Mouse (Mus musculus): Measurements from ENCODE around the gene Commd6. TPM values are rescaled to one million over a fixed set of nuclear protein-coding genes. Genes with fewer than 3 reads are reported as not detected.

Commd6 gene
- total and polyA plus RNA-seq, 3 experiments, result 56.6 to 125 (median 75.4) TPM

GRCm38 (mm10) chr14:101688406-101688805 lies 47.9 kb upstream of the Commd6 start:
- in situ Hi-C loops (cut with MboI; ENCODE audit: low pct_ligation_motif_present, low pct_unique_long_range_greater_than_20kb, low sequenced_read_pairs), result no loop called here
- H3K9me3 ChIP-seq (replicated peaks; ENCODE audit: low read length), result no peaks in the 10 kb centered on the region
- H3K36me3 ChIP-seq (replicated peaks in 1 of 2; ENCODE audit: control insufficient read depth in 1 of 2, insufficient read depth in 1 of 2, low read length in 1 of 2), result peaks cover 16 to 65% of the 10 kb centered on the region in 2 experiments
- no peaks in the 10 kb centered on the region for H3K27me3 ChIP-seq (replicated peaks)
- no peak overlapping the region for H3K4me3 ChIP-seq (replicated peaks in 1 of 3; ENCODE audit: low read depth in 2 of 3, low read length in 2 of 3, poor library complexity in 1 of 3)
- no peak overlapping the region for H3K4me2 ChIP-seq (ENCODE audit: insufficient read depth, low read depth, poor library complexity, severe bottlenecking)
- H3K79me2 ChIP-seq (replicated peaks; ENCODE audit: control insufficient read depth, extremely low read depth, insufficient read depth, poor library complexity, severe bottlenecking), result no peaks in the 10 kb centered on the region
- H3K9ac ChIP-seq (ENCODE audit: insufficient read depth, low read depth), result no peak overlapping the region
- TF ChIP-seq TBP (conservative IDR thresholded peaks at IDR 0.05; ENCODE audit: low read depth, low read length), result no peak
- no peak for TF ChIP-seq ELF1 (IDR thresholded peaks at IDR 0.05; ENCODE audit: low read depth, low read length)
- TF ChIP-seq BHLHE40 (IDR thresholded peaks at IDR 0.05; ENCODE audit: low read depth, low read length), result no peak
- TF ChIP-seq MAFK (IDR thresholded peaks at IDR 0.05; ENCODE audit: insufficient replicate concordance, low read length), result no peak
- H3K4me1 ChIP-seq (ENCODE audit: control insufficient read depth in 1 of 2, insufficient read depth in 2 of 2), result peaks cover 0 to 35% of the 10 kb centered on the region in 2 experiments; a peak in 2 of 4 replicates
- DNase-seq (ENCODE audit: extremely low read depth), result no peak
- H3K27ac ChIP-seq (ENCODE audit: insufficient read depth, low read depth), result no peak overlapping the region
- dilution Hi-C loops (cut with MboI; ENCODE audit: extremely low pct_ligation_motif_present, extremely low pct_unique_long_range_greater_than_20kb, low sequenced_read_pairs), result no loop called here

DNA sequence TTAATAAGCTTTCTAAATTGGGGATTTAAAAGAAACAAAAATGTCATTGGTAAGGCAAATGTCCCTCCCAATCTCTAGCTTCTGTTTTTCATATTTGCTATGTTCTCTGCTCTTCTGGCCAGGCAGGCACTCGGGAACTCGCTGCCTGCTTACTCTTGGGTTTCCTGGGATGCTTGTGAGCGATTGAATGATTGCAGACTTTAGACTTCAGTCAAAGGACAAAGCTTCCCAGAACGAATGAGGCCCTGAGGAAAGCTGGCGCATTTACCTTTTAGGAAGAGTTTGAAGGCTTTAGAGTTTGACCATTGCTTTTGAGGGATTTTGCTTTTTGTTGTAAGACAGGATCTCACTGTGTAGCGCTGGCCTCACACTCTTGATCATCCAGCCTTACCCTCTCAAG lies 47.2 kb upstream of the Commd6 start:
- peaks cover 0 to 40% of the 10 kb centered on the region in 2 experiments; a peak in 2 of 4 replicates for H3K4me1 ChIP-seq (ENCODE audit: control insufficient read depth in 1 of 2, insufficient read depth in 2 of 2)
- H3K27me3 ChIP-seq (replicated peaks), result no peaks in the 10 kb centered on the region
- H3K9ac ChIP-seq (ENCODE audit: insufficient read depth, low read depth), result no peak overlapping the region
- H3K79me2 ChIP-seq (replicated peaks; ENCODE audit: control insufficient read depth, extremely low read depth, insufficient read depth, poor library complexity, severe bottlenecking), result no peaks in the 10 kb centered on the region
- dilution Hi-C loops (cut with MboI; ENCODE audit: extremely low pct_ligation_motif_present, extremely low pct_unique_long_range_greater_than_20kb, low sequenced_read_pairs), result no loop called here
- no peaks in the 10 kb centered on the region for H3K9me3 ChIP-seq (replicated peaks; ENCODE audit: low read length)
- peaks cover 12 to 63% of the 10 kb centered on the region in 2 experiments for H3K36me3 ChIP-seq (replicated peaks in 1 of 2; ENCODE audit: control insufficient read depth in 1 of 2, insufficient read depth in 1 of 2, low read length in 1 of 2)
- in situ Hi-C loops (cut with MboI; ENCODE audit: low pct_ligation_motif_present, low pct_unique_long_range_greater_than_20kb, low sequenced_read_pairs), result no loop called here
- no peak for DNase-seq (ENCODE audit: extremely low read depth)
- no peak overlapping the region for H3K4me2 ChIP-seq (ENCODE audit: insufficient read depth, low read depth, poor library complexity, severe bottlenecking)
- H3K4me3 ChIP-seq (replicated peaks in 1 of 3; ENCODE audit: low read depth in 2 of 3, low read length in 2 of 3, poor library complexity in 1 of 3), result no peak overlapping the region
- H3K27ac ChIP-seq (ENCODE audit: insufficient read depth, low read depth), result no peak overlapping the region
- TF ChIP-seq IRF4 (IDR thresholded peaks at IDR 0.05; ENCODE audit: low read depth, low read length), result no peak
- TF ChIP-seq TCF12 (IDR thresholded peaks at IDR 0.05; ENCODE audit: low read depth, low read length), result no peak
- no peak for TF ChIP-seq UBTF (IDR thresholded peaks at IDR 0.05; ENCODE audit: low read depth, low read length)
- no peak for TF ChIP-seq KAT2A (IDR thresholded peaks at IDR 0.05; ENCODE audit: insufficient replicate concordance, low read length)
- no peak for TF ChIP-seq ZNF384 (IDR thresholded peaks at IDR 0.05; ENCODE audit: low read depth, low read length)
- TF ChIP-seq NRF1 (IDR thresholded peaks at IDR 0.05; ENCODE audit: low read depth, low read length), result no peak
- TF ChIP-seq GABPA (IDR thresholded peaks at IDR 0.05; ENCODE audit: insufficient replicate concordance, low read depth, low read length), result no peak
- TF ChIP-seq SMC3 (IDR thresholded peaks at IDR 0.05; ENCODE audit: low read depth, low read length), result no peak
- no peak for TF ChIP-seq ZKSCAN1 (IDR thresholded peaks at IDR 0.05; ENCODE audit: borderline replicate concordance, low read depth, low read length)
- TF ChIP-seq CHD1 (IDR thresholded peaks at IDR 0.05; ENCODE audit: low read depth, low read length), result no peak
